Mouse (Mus musculus): ENCODE data around the gene Tardbp.

The Tardbp gene

GRCm38 (mm10) chr4:148626623-148627185, at the start of gene Tardbp:
Gene Tardbp, minus strand, starts transcription at chr4:148627019.
- DNase-seq (ENCODE audit: low spot score in 2 of 2) = peak; percentile 90 to 95

GRCm38 (mm10) chr4:148676188-148676960, 49.6 kb upstream of the Tardbp start:
- DNase-seq (ENCODE audit: low spot score in 2 of 2) = no peak

GRCm38 (mm10) chr4:148675043-148675442, 48.2 kb upstream of the Tardbp start:
- no peak for DNase-seq (ENCODE audit: low spot score in 2 of 2)

GRCm38 (mm10) chr4:148671230-148671947, 44.6 kb upstream of the Tardbp start:
- no peak for DNase-seq (ENCODE audit: low spot score in 2 of 2)

GRCm38 (mm10) chr4:148667006-148667755, 40.4 kb upstream of the Tardbp start:
- no peak for DNase-seq (ENCODE audit: low spot score in 2 of 2)

GRCm38 (mm10) chr4:148664021-148664420, 37.2 kb upstream of the Tardbp start:
- DNase-seq (ENCODE audit: low spot score in 2 of 2) = no peak

- no peak for DNase-seq (ENCODE audit: low spot score in 2 of 2)
Measured at GRCm38 (mm10) chr4:148663326-148663725, 36.5 kb upstream of the Tardbp start.

GRCm38 (mm10) chr4:148662168-148662965, 35.5 kb upstream of the Tardbp start:
- DNase-seq (ENCODE audit: low spot score in 2 of 2) = peak; percentile 57 to 60

- DNase-seq (ENCODE audit: low spot score in 2 of 2) = no peak
Measured at GRCm38 (mm10) chr4:148660174-148660573, 33.4 kb upstream of the Tardbp start.

GRCm38 (mm10) chr4:148657776-148658175, 31.0 kb upstream of the Tardbp start:
- no peak for DNase-seq (ENCODE audit: low spot score in 2 of 2)

- DNase-seq (ENCODE audit: low spot score in 2 of 2) = no peak
Measured at GRCm38 (mm10) chr4:148656691-148657258, 30.0 kb upstream of the Tardbp start.

- DNase-seq (ENCODE audit: low spot score in 2 of 2) = no peak
Measured at GRCm38 (mm10) chr4:148654701-148655398, 28.0 kb upstream of the Tardbp start.

GRCm38 (mm10) chr4:148651045-148651444, 24.2 kb upstream of the Tardbp start:
- no peak for DNase-seq (ENCODE audit: low spot score in 2 of 2)

GRCm38 (mm10) chr4:148649309-148649708, 22.5 kb upstream of the Tardbp start:
- no peak for DNase-seq (ENCODE audit: low spot score in 2 of 2)

- peak; percentile 31 to 37 for DNase-seq (ENCODE audit: low spot score in 2 of 2)
Measured at GRCm38 (mm10) chr4:148646616-148647015, 19.8 kb upstream of the Tardbp start.

GRCm38 (mm10) chr4:148644926-148645325, 18.1 kb upstream of the Tardbp start:
- DNase-seq (ENCODE audit: low spot score in 2 of 2) = no peak

GRCm38 (mm10) chr4:148644157-148644511, 17.3 kb upstream of the Tardbp start:
- DNase-seq (ENCODE audit: low spot score in 2 of 2) = peak; percentile 60 to 64

- no peak for DNase-seq (ENCODE audit: low spot score in 2 of 2)
Measured at GRCm38 (mm10) chr4:148643291-148644156, 16.7 kb upstream of the Tardbp start, which contains the start of gene Gm572. Gene Gm572, plus strand, starts transcription at chr4:148643317.

- no peak for DNase-seq (ENCODE audit: low spot score in 2 of 2)
Measured at GRCm38 (mm10) chr4:148641121-148641520, 14.3 kb upstream of the Tardbp start.

Data from frontal cortex, postnatal 36 days (tissue).